Mouse (Mus musculus): Measurements from ENCODE around the gene Ap3s2. TPM values are rescaled to one million over a fixed set of nuclear protein-coding genes. Genes with fewer than 3 reads are reported as not detected.

The Ap3s2 gene
- total RNA-seq, 1 experiment from 2014 or later = 5.0 TPM

- no peak for ATAC-seq (replicated peaks; ENCODE audit: insufficient number of reproducible peaks, low FRiP score, low TSS enrichment, poor library complexity, severe bottlenecking)
These were observed 27.6 kb downstream of the Ap3s2 start for GRCm38 (mm10) chr7:79892576-79893428.

DNA sequence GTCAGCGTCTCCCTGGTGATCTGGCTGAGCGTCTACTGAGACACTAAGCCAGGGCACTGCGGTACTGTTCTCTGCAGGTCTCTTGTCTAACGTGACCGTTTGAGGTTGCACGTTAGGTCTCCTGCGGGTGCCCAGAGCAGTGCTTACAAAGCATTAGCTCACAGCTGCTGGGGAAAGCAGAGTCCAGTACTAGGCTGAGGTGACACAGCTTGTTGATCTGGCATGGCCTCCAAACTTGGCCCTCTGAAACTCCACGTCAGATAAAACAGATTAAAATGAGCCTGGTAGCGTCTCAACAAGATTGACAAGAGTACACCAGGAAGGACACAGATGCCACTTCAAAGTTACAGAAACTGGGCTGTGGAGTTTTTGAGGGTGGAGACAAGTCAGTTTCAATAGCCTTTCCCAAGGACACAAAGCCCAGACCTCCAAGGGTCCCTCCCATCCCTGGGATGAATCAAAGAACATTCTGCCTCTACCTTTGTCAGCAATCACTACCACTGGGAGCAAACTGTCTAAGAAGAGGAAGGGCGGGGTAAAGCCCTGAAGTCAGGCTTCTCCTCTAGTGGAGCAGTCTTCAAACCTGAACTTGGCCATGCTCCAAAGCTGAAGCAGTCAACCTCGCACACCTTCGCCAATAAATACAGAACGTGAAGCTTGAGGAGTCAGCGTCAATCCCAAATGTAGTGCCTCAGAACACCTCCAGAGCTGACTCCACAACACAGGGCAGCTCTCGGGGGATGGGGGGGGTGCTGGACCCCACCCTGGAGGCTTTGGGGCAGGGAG lies 29.8 kb downstream of the Ap3s2 start:
- ATAC-seq (replicated peaks; ENCODE audit: insufficient number of reproducible peaks, low FRiP score, low TSS enrichment, poor library complexity, severe bottlenecking) = no peak

DNA sequence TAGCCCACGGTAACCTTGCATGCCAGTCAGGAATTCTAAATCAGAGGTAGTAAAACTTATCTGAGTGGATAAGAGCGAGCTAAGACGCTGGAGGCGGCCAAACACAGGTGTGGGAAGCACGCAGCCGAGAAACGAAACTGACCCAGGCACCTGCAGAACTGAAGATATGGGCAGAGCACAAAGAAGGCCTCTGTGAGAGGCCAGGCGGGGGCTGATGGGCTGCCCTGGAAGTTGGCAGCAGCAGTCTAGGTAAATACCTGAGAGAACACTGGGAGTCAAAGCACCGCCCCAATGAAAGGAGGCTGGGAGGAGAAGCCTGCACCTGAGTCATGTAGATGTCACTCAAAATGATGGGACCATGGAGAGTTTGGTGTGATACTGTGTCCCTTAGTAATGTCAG lies 31.8 kb downstream of the Ap3s2 start:
- ATAC-seq (replicated peaks; ENCODE audit: insufficient number of reproducible peaks, low FRiP score, low TSS enrichment, poor library complexity, severe bottlenecking) = no peak

GRCm38 (mm10) chr7:79883613-79884334 lies 36.7 kb downstream of the Ap3s2 start:
- no peak for ATAC-seq (replicated peaks; ENCODE audit: insufficient number of reproducible peaks, low FRiP score, low TSS enrichment, poor library complexity, severe bottlenecking)

GRCm38 (mm10) chr7:79881901-79882300 lies 38.5 kb downstream of the Ap3s2 start:
- no peak for ATAC-seq (replicated peaks; ENCODE audit: insufficient number of reproducible peaks, low FRiP score, low TSS enrichment, poor library complexity, severe bottlenecking)

DNA sequence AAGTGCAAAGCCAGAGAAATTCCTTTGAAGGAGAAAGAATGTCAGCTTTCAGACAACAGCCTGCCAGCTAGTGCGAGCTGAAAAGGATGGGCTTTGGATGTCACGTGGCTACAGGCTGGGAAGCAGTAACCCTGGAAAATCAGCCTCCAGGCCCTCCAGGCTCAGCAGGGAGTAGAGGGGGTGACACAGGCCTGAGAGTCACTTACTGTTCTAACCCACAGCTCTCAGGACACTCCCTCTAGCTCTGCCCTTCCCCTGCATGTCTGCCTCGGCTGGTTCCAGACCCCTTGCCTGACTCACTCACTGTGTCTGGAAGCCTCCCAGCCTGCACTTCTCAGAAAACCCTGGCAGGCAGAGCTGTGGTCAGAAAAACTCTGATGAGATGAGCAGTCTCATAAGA lies 39.5 kb downstream of the Ap3s2 start:
- ATAC-seq (replicated peaks; ENCODE audit: insufficient number of reproducible peaks, low FRiP score, low TSS enrichment, poor library complexity, severe bottlenecking) = no peak

DNA sequence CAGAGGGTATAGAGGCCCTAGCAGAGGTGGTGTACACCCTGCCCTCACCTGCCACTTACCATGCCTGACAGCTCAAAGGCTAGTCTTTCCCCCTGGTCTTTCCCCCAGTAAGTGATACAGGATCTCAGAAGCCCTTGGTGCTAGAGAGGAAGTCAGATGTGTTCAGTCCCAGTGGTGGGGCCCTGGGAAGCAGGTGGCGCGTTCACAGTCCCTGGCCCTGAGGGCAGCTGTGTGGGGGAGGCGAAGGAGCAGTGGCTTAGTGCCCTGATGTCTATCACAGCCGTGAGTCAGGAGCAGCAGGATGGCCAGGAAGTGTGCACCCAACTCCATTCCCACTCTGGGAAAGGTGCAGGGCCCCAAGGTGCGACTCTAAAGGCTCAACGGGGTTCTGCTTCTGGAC lies 40.4 kb downstream of the Ap3s2 start:
- ATAC-seq (replicated peaks; ENCODE audit: insufficient number of reproducible peaks, low FRiP score, low TSS enrichment, poor library complexity, severe bottlenecking) = no peak

- ATAC-seq (replicated peaks; ENCODE audit: insufficient number of reproducible peaks, low FRiP score, low TSS enrichment, poor library complexity, severe bottlenecking) = no peak
These were observed 41.9 kb downstream of the Ap3s2 start for GRCm38 (mm10) chr7:79878455-79879025.

DNA sequence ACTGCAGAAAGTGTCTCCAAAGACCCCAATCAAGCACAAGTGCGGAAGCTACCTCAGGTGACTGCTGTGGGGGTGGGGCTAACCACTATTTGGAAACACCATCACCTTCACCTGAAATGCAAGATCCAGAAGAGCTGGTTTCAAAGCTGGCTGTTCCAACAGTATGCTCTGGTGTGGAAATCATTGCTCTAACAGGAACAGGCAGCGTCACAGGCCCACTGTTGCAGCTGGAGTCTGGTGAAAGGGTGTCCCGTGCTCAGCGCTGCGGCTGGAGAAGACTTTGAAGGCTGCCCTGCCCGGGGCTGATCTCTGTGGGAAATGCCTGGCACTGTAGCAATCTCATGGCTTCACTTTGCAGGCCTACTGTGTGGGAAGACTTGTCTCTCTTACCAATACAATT lies 47.0 kb downstream of the Ap3s2 start:
- no peak for ATAC-seq (replicated peaks; ENCODE audit: insufficient number of reproducible peaks, low FRiP score, low TSS enrichment, poor library complexity, severe bottlenecking)

DNA sequence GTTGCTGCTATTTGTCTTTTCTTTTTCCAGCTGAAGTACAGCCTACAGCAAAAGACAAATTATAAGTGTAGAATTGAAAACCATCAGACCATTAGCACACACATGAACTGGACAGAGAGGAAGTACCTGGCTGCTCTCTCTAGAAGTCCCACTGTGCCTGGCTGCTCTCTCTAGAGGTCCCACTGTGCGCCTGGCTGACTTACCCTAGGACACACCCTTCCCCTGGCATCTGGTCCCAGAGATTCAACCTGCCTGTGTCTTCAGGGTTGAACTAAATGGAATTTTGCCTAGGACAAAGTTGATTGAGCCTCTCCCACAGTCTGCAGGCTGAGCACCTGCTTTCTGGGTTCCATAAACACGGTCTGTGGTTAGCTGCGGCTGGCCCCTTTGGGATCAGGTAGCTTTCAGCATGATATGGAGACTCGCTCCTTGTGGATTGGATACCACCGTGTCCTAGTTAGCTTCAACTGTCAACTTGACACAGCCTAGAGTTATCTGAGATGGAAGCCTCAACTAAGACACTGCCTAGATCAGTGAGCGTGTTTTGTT lies 48.6 kb downstream of the Ap3s2 start:
- no peak for ATAC-seq (replicated peaks; ENCODE audit: insufficient number of reproducible peaks, low FRiP score, low TSS enrichment, poor library complexity, severe bottlenecking)

DNA sequence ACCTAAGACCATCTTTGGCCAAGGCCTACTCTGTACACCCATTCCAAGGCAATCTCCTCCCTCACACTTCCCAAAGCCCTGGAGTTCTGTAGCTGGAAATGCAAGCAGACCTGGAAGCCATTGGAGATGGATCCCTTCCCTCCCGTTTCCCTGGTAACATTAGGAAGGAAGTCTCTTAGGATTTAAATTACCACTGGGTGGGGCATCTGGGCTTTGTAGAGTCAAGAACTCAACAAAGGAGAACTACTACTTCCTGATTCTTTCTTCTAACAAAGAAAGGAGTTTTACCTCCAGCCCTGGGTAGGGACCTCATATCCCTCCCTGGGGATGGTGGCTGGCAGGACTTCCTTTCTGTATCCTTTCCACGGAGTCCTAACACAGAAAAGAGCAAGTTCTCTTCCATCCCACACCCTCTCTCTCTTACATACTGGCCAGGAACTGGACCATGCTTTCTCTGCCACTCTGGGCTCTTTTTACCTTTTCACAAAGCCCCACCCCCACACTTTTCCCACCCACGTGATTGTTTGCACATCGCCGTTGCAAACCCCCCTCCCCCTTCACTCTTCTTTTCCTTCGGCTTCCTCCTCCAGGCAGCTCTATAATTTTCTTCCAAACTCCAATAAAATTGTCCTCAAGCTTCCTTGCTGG lies 51.3 kb downstream of the Ap3s2 start:
- ATAC-seq (replicated peaks; ENCODE audit: insufficient number of reproducible peaks, low FRiP score, low TSS enrichment, poor library complexity, severe bottlenecking) = no peak

- ATAC-seq (replicated peaks; ENCODE audit: insufficient number of reproducible peaks, low FRiP score, low TSS enrichment, poor library complexity, severe bottlenecking) = no peak
These were observed 52.0 kb downstream of the Ap3s2 start for GRCm38 (mm10) chr7:79868475-79868874.

- ATAC-seq (replicated peaks; ENCODE audit: insufficient number of reproducible peaks, low FRiP score, low TSS enrichment, poor library complexity, severe bottlenecking) = no peak
These were observed 52.6 kb downstream of the Ap3s2 start for GRCm38 (mm10) chr7:79867861-79868260.

DNA sequence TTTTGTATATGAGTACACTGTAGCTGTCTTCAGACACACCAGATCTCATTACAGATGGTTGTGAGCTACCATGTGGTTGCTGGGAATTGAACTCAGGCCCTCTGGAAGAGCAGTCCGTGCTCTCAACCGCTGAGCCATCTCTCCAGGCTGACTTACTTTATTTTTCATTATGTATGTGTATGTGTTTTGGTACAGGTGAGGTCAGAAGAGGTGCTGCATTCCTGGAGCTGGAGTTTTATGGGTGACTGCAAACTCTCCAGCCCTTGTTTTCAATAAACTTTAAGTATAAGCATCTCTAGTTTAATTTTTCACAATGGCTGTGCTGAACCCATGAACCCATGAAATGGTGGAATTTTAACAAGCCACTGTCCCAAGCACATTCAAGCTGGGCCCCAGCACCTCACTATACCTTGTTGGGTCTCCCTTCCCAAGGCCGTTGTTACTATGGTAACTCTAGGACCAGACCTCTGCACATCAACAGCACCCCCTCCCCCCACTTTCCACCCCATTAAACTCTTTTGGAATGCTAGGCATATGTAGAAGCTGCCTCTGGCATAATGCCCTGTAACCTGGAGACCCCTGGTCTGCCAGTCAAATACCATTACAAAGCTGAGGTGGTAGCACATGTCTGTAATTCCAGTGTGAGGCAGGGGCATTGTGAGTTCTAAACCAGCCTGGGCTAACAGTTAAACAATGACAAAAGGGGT lies 54.0 kb downstream of the Ap3s2 start:
- no peak for ATAC-seq (replicated peaks; ENCODE audit: insufficient number of reproducible peaks, low FRiP score, low TSS enrichment, poor library complexity, severe bottlenecking)

- ATAC-seq (replicated peaks; ENCODE audit: insufficient number of reproducible peaks, low FRiP score, low TSS enrichment, poor library complexity, severe bottlenecking) = no peak
These were observed 58.7 kb downstream of the Ap3s2 start for GRCm38 (mm10) chr7:79861794-79862193.

- no peak for ATAC-seq (replicated peaks; ENCODE audit: insufficient number of reproducible peaks, low FRiP score, low TSS enrichment, poor library complexity, severe bottlenecking)
These were observed 59.6 kb downstream of the Ap3s2 start, which contains the start of gene Anpep for GRCm38 (mm10) chr7:79860811-79861210. Gene Anpep (minus strand): TSS chr7:79861059.

- no peak for ATAC-seq (replicated peaks; ENCODE audit: insufficient number of reproducible peaks, low FRiP score, low TSS enrichment, poor library complexity, severe bottlenecking)
These were observed 61.4 kb downstream of the Ap3s2 start for GRCm38 (mm10) chr7:79858956-79859630.

All from monocyte, adult 5-6 weeks (primary cell).